Mouse (Mus musculus): ENCODE measurements around the gene Utp6.

DNA sequence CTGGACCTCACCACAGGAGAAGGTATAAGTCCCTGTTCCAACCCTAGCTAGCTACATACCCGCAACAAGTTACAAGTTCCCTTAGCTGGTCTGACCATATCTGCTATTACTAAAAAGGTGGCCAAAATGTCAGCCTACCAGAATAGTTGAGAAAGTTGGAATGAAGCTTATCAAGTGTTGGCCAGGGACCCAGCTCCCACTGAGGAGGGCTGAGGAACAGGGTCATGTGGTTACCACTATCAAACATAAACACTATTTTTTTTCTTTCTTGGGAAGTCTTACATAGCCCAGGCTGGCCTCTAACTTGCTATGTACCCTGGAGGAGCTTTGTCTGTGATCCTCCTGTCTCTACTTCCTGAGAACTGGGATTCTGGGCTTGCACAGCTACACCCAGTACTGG lies 75.8 kb downstream of the Utp6 start:
- TF ChIP-seq CTCF (IDR thresholded peaks at IDR 0.05; ENCODE audit: control insufficient read depth, insufficient read depth, low read length) = no peak
- no peak for TF ChIP-seq POLR2A (IDR thresholded peaks at IDR 0.05; ENCODE audit: borderline replicate concordance, control insufficient read depth, low read depth, low read length)

Data from bone marrow, adult 2 months (tissue).